Mouse (Mus musculus) CH12.LX (cell line): ENCODE data around the gene Cd101. TPM values are rescaled to one million over a fixed set of nuclear protein-coding genes. Genes with fewer than 3 reads are reported as not detected.

Experiments
- polyA plus RNA-seq: library from polyadenylated mRNA; unstranded; fragments of >175 nt; gene quantifications from 2 replicates; pipeline ENCODE4 v1.2.1, GENCODE M21; 2012; ENCODE audit warnings: low read depth; ENCODE audit not compliant: insufficient read length
- total RNA-seq, 2 experiments: library from RNA; depleted of rRNA; stranded (reverse); fragments of 300-350 nt in 1 of 2; fragments of >200 nt in 1 of 2; gene quantifications; 2 replicates each; pipeline ENCODE4 v1.2.3; 2012 to 2014

Gene Cd101
- total and polyA plus RNA-seq, 3 experiments = not detected

Other genes with a start within 250 kb of the Cd101 start
- gene Vtcn1, start 204.1 kb downstream of the Cd101 start, total RNA-seq (2012; rRNA removed) = 0.04 TPM in 1 of 2 replicates, not detected in the other
- not detected in 2 replicates for gene Vtcn1, start 204.1 kb downstream of the Cd101 start, total RNA-seq (2014; rRNA removed)
- 0.14 TPM in 1 of 2 replicates, not detected in the other for gene Vtcn1, start 204.1 kb downstream of the Cd101 start, polyA plus RNA-seq
- gene Trim45, start 107.4 kb downstream of the Cd101 start, total RNA-seq (2012; rRNA removed) = 3.4 and 4.4 TPM in 2 replicates
- gene Trim45, start 107.4 kb downstream of the Cd101 start, total RNA-seq (2014; rRNA removed) = 2.2 and 2.7 TPM in 2 replicates
- 2.1 and 3.3 TPM in 2 replicates for gene Trim45, start 107.4 kb downstream of the Cd101 start, polyA plus RNA-seq
- 27.2 and 31.8 TPM in 2 replicates for gene Ttf2, start 59.9 kb downstream of the Cd101 start, total RNA-seq (2012; rRNA removed)
- 29.7 and 30.3 TPM in 2 replicates for gene Ttf2, start 59.9 kb downstream of the Cd101 start, total RNA-seq (2014; rRNA removed)
- gene Ttf2, start 59.9 kb downstream of the Cd101 start, polyA plus RNA-seq = 29.7 and 34.0 TPM in 2 replicates
- not detected in 2 replicates for gene Ptgfrn, start 80.7 kb upstream of the Cd101 start, total RNA-seq (2012; rRNA removed)
- not detected in 2 replicates for gene Ptgfrn, start 80.7 kb upstream of the Cd101 start, total RNA-seq (2014; rRNA removed)
- 0.04 TPM in 1 of 2 replicates, not detected in the other for gene Ptgfrn, start 80.7 kb upstream of the Cd101 start, polyA plus RNA-seq